Mouse (Mus musculus) ovary, adult 2 months (tissue): ENCODE data around the gene Itgav. TPM values are rescaled to one million over a fixed set of nuclear protein-coding genes. Genes with fewer than 3 reads are reported as not detected.

Experiments used
- polyA plus RNA-seq: library from polyadenylated mRNA; depleted of rRNA; stranded (reverse); fragments of >200 nt; gene quantifications from 2 replicates; pipeline ENCODE4 v1.2.3, GENCODE M21; 2012; rRNA removed

Itgav gene
- 257 and 321 TPM in 2 replicates for polyA plus RNA-seq

DNA sequence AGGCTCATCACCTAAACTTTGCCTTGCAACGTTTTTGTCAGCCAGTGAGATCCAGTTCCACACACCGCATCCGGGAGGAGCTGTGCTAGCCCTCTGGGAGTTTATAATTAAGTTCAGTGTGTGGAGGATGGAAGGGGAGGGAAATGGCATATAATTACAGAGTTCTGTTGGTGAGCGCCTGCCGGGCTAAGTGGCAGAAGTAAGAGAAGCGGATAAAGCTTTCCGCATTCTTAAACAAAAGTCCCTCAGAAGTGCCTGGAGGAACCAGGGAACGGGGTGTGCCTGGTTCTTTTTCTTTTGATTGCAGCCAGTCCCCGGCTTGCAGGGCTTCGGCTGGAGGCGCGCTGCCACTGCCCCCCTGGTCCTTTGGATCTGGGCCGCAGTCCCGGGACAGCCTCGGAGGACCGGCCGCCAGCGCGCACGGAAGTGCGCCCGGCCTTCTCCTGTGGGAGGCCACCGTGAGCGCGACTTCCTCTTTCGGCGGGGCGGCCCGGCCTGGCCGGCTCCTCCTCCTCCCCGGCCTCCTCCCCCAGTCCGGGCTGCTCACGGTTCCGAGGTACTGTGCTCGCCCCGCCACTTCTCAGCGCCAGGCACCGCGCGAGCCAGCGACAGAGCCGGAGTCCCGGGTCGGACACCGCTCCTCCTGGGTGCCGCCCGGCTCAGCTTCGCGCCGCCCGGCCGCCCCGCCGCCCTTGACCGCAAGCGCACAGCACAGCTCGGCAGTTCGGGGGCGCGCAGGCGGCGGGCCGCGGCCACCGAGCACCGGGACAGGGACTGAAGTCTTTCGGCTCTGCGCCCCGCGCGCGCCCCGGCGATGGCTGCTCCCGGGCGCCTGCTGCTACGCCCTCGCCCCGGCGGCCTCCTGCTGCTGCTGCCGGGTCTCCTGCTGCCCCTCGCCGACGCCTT is at the start of gene Itgav:
Itgav (plus strand) TSS at position 477 of the 906 bp plus-strand sequence.

DNA sequence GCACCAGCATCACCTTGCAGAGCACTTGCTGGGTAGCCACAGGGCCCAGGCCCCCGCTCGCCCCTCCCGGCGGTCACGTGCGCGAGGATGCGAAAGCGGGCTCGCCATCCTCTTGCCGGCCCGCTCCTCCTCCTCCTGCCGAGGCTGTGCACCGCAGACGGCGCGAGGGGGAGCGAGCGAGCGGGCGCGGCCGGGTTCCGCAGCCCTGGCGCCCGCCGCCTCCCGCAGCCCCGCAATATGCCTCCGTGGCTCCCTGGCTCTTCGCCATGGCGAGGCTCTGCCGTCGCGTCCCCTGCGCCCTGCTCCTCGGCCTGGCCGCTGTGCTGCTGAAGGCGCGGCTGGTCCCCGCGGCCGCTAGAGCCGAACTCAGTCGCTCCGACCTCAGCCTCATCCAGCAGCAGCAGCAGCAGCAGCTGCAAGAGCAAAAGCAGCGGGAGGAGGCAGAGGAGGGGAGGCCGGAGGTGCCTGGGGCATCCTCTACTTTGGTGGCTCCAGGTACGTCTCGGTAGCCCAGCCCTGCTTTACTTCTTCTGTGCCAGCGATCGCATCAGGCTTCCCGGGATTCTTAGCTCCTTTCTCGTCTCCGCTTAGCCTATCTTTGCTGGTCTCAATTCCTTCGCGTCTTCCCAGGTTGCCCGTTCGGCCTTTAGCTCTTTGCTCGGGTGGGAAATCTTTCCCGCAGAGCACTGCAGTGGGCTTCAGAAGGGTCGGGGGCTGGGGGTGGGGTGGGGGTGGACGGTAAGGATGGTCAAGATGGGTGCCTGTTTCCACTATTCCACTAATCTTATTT is 88.5 kb downstream of the Itgav start, which contains the start of gene Fam171b:
Fam171b (plus strand) TSS at position 154 of the 790 bp plus-strand sequence.

Other genes with a start within 250 kb of the Itgav start
- 3.8 and 11.5 TPM in 2 replicates for gene Zc3h15, start 80.0 kb upstream of the Itgav start, polyA plus RNA-seq
- 1.9 and 2.6 TPM in 2 replicates for gene Fam171b, start 88.2 kb downstream of the Itgav start, polyA plus RNA-seq
- not detected in 2 replicates for gene Zswim2, start 216.8 kb downstream of the Itgav start, polyA plus RNA-seq
- not detected in 2 replicates for gene Gm13698, start 231.3 kb downstream of the Itgav start, polyA plus RNA-seq
- not detected in 2 replicates for gene Gm13693, start 237.1 kb downstream of the Itgav start, polyA plus RNA-seq
- gene Gm13695, start 242.9 kb downstream of the Itgav start, polyA plus RNA-seq: not detected in 2 replicates
- gene Gm13696, start 248.7 kb downstream of the Itgav start, polyA plus RNA-seq: not detected in 2 replicates